Mouse (Mus musculus) midbrain, embryonic 15.5 days (tissue): ENCODE data around the gene Prc1. TPM values are rescaled to one million over a fixed set of nuclear protein-coding genes. Genes with fewer than 3 reads are reported as not detected.

Experiments used
- ATAC-seq: fragments of 200-750 bp; cut with Nextera tagmentation; replicated peaks from 2 replicates; pipeline ENCODE4 v1.8.0; 2017; ENCODE audit warnings: moderate TSS enrichment
- H3K27ac ChIP-seq: fragments of 300-500 bp; sonication (generic); 2 replicates; pipeline ENCODE4 v1.5.1; 2015; ENCODE audit warnings: mild to moderate bottlenecking, inconsistent platforms
- H3K27me3 ChIP-seq: fragments of 300-500 bp; sonication (generic); replicated peaks from 2 replicates; pipeline ENCODE4 v1.6.1; 2015; ENCODE audit warnings: inconsistent platforms
- H3K36me3 ChIP-seq: fragments of 300-500 bp; sonication (generic); replicated peaks from 2 replicates; pipeline ENCODE4 v1.6.1; 2015; ENCODE audit warnings: inconsistent platforms
- H3K4me1 ChIP-seq: fragments of 300-500 bp; sonication (generic); 2 replicates; pipeline ENCODE4 v1.6.1; 2015; ENCODE audit warnings: inconsistent platforms
- H3K4me2 ChIP-seq: fragments of 300-500 bp; sonication (generic); 2 replicates; pipeline ENCODE4 v1.6.1; 2015; ENCODE audit warnings: inconsistent platforms, mild to moderate bottlenecking, moderate library complexity
- H3K4me3 ChIP-seq: fragments of 300-500 bp; sonication (generic); 2 replicates; pipeline ENCODE4 v1.5.1; 2015; ENCODE audit warnings: mild to moderate bottlenecking, inconsistent platforms
- H3K9ac ChIP-seq: fragments of 300-500 bp; sonication (generic); 2 replicates; pipeline ENCODE4 v1.6.1; 2015; ENCODE audit warnings: mild to moderate bottlenecking, inconsistent platforms
- H3K9me3 ChIP-seq: fragments of 300-500 bp; sonication (generic); 2 replicates; pipeline ENCODE4 v1.6.1; 2016; ENCODE audit warnings: inconsistent platforms
- WGBS: fragments of 180-500 bp; shearing (Covaris S2); methylation state at CpG from one replicate; pipeline ENCODE4 v1.1.7; 2015; ENCODE audit warnings: mixed read lengths; 5-methylcytosine and 5-hydroxymethylcytosine counted together
- polyA plus RNA-seq: library from polyadenylated mRNA; unstranded; fragments of >200 nt; fragmentation: Nextera tagmentation; extraction: Ambion mirVana; gene quantifications from 2 replicates; pipeline ENCODE4 v1.2.1, GENCODE M21; 2015

Gene Prc1
- polyA plus RNA-seq, 1 experiment from 2014 or later, result 33.8 TPM

GRCm38 (mm10) chr7:80268897-80269750 lies 25.1 kb upstream of the Prc1 start, which contains the start of gene Vps33b:
TSS of gene Vps33b (plus strand) at chr7:80269649.
- H3K4me3 ChIP-seq, result peak within 1 kb of the TSS; percentile 65
- H3K9me3 ChIP-seq, result no peaks in the 10 kb centered on the region
- peaks cover 29% of the 10 kb centered on the region for H3K4me1 ChIP-seq
- no peaks in the 10 kb centered on the region for H3K27me3 ChIP-seq
- ATAC-seq, result peak; percentile 91
- H3K4me2 ChIP-seq, result peak within 1 kb of the TSS; percentile 59
- peak within 1 kb of the TSS; percentile 73 for H3K27ac ChIP-seq
- peaks cover 39% of the 10 kb centered on the region for H3K36me3 ChIP-seq
- peak within 1 kb of the TSS; percentile 71 for H3K9ac ChIP-seq
- WGBS, result 5% methylated on average over 21 of the region's 21 CpGs

- H3K4me3 ChIP-seq, result peak overlapping the region; percentile 65
- peak overlapping the region; percentile 73 for H3K27ac ChIP-seq
- H3K9ac ChIP-seq, result peak overlapping the region; percentile 71
- WGBS, result under 1% methylated on average over 23 of the region's 23 CpGs
- H3K36me3 ChIP-seq, result peaks cover 41% of the 10 kb centered on the region
- H3K27me3 ChIP-seq, result no peaks in the 10 kb centered on the region
- ATAC-seq, result peak; percentile 74
- peaks cover 6% of the 10 kb centered on the region for H3K9me3 ChIP-seq
- peak overlapping the region; percentile 59 for H3K4me2 ChIP-seq
- H3K4me1 ChIP-seq, result peaks cover 29% of the 10 kb centered on the region
These were observed 24.4 kb upstream of the Prc1 start for GRCm38 (mm10) chr7:80269751-80270255.

GRCm38 (mm10) chr7:80273456-80273855 lies 20.8 kb upstream of the Prc1 start:
- peaks cover 55% of the 10 kb centered on the region for H3K36me3 ChIP-seq
- peaks cover 27% of the 10 kb centered on the region for H3K4me1 ChIP-seq
- no peak overlapping the region for H3K27ac ChIP-seq
- H3K4me3 ChIP-seq, result no peak overlapping the region
- H3K9ac ChIP-seq, result no peak overlapping the region
- no peaks in the 10 kb centered on the region for H3K27me3 ChIP-seq
- H3K9me3 ChIP-seq, result peaks cover 12% of the 10 kb centered on the region
- H3K4me2 ChIP-seq, result no peak overlapping the region
- 91% methylated on average over 2 of the region's 2 CpGs for WGBS
- no peak for ATAC-seq

GRCm38 (mm10) chr7:80276374-80276773 lies 17.9 kb upstream of the Prc1 start:
- no peaks in the 10 kb centered on the region for H3K27me3 ChIP-seq
- peaks cover 78% of the 10 kb centered on the region for H3K36me3 ChIP-seq
- no peak overlapping the region for H3K4me3 ChIP-seq
- 97% methylated on average over 4 of the region's 4 CpGs for WGBS
- H3K4me2 ChIP-seq, result no peak overlapping the region
- peaks cover 12% of the 10 kb centered on the region for H3K9me3 ChIP-seq
- ATAC-seq, result no peak
- H3K9ac ChIP-seq, result no peak overlapping the region
- peaks cover 6% of the 10 kb centered on the region; the same call in 1 of the 2 replicates for H3K4me1 ChIP-seq
- H3K27ac ChIP-seq, result no peak overlapping the region

- ATAC-seq, result no peak
- H3K4me1 ChIP-seq, result no peaks in the 10 kb centered on the region
- no peak overlapping the region for H3K4me3 ChIP-seq
- no peak overlapping the region for H3K9ac ChIP-seq
- H3K4me2 ChIP-seq, result no peak overlapping the region
- peaks cover 74% of the 10 kb centered on the region for H3K36me3 ChIP-seq
- no peak overlapping the region for H3K27ac ChIP-seq
- WGBS, result 86% methylated on average over 10 of the region's 10 CpGs
- no peaks in the 10 kb centered on the region for H3K27me3 ChIP-seq
- H3K9me3 ChIP-seq, result peaks cover 3% of the 10 kb centered on the region; the same call in 1 of the 2 replicates
These were observed 14.2 kb upstream of the Prc1 start for GRCm38 (mm10) chr7:80280032-80280431.

GRCm38 (mm10) chr7:80280998-80281397 lies 13.3 kb upstream of the Prc1 start:
- Histone ChIP-seq H3K36me3 (peaks cover 76% of the 10 kb centered on the region), H3K9me3 (no peaks in the 10 kb centered on the region), H3K27me3 (no peaks in the 10 kb centered on the region), H3K4me1 (no peaks in the 10 kb centered on the region), H3K4me2 (no peak overlapping the region), H3K4me3 (no peak overlapping the region), H3K27ac (no peak overlapping the region), H3K9ac (no peak overlapping the region)
- 92% methylated on average over 2 of the region's 2 CpGs for WGBS
- no peak for ATAC-seq

- Histone ChIP-seq H3K27me3 (no peaks in the 10 kb centered on the region), H3K9ac (no peak overlapping the region)
- no peak for ATAC-seq
These were observed 12.6 kb upstream of the Prc1 start for GRCm38 (mm10) chr7:80281646-80282045.

GRCm38 (mm10) chr7:80283226-80283918 lies 10.9 kb upstream of the Prc1 start:
- 93% methylated on average over 3 of the region's 3 CpGs for WGBS
- no peak overlapping the region for H3K27ac ChIP-seq
- H3K9ac ChIP-seq, result no peak overlapping the region
- H3K4me3 ChIP-seq, result no peak overlapping the region
- H3K4me1 ChIP-seq, result no peaks in the 10 kb centered on the region
- no peak for ATAC-seq
- H3K9me3 ChIP-seq, result no peaks in the 10 kb centered on the region
- no peaks in the 10 kb centered on the region for H3K27me3 ChIP-seq
- H3K36me3 ChIP-seq, result peaks cover 75% of the 10 kb centered on the region
- no peak overlapping the region for H3K4me2 ChIP-seq

More at GRCm38 (mm10) chr7:80281646-80282045, 12.6 kb upstream of the Prc1 start:
- no peak overlapping the region for H3K4me2 ChIP-seq
- WGBS, result 91% methylated on average over 3 of the region's 3 CpGs
- no peaks in the 10 kb centered on the region for H3K4me1 ChIP-seq
- no peak overlapping the region for H3K4me3 ChIP-seq
- H3K9me3 ChIP-seq, result no peaks in the 10 kb centered on the region
- H3K27ac ChIP-seq, result no peak overlapping the region
- H3K36me3 ChIP-seq, result peaks cover 76% of the 10 kb centered on the region

- Histone ChIP-seq H3K9me3 (no peaks in the 10 kb centered on the region), H3K27ac (no peak overlapping the region), H3K36me3 (peaks cover 69% of the 10 kb centered on the region), H3K27me3 (no peaks in the 10 kb centered on the region), H3K4me1 (no peaks in the 10 kb centered on the region), H3K4me3 (no peak overlapping the region), H3K9ac (no peak overlapping the region), H3K4me2 (no peak overlapping the region)
- no peak for ATAC-seq
- 93% methylated on average over 5 of the region's 5 CpGs for WGBS
These were observed 9.9 kb upstream of the Prc1 start for GRCm38 (mm10) chr7:80284391-80284790.

GRCm38 (mm10) chr7:80285725-80286124 lies 8.5 kb upstream of the Prc1 start:
- H3K36me3 ChIP-seq, result peaks cover 64% of the 10 kb centered on the region
- ATAC-seq, result no peak
- no peaks in the 10 kb centered on the region for H3K27me3 ChIP-seq
- no peak overlapping the region for H3K4me3 ChIP-seq
- no peak overlapping the region for H3K27ac ChIP-seq
- H3K4me1 ChIP-seq, result no peaks in the 10 kb centered on the region
- H3K4me2 ChIP-seq, result no peak overlapping the region
- no peak overlapping the region for H3K9ac ChIP-seq
- no peaks in the 10 kb centered on the region for H3K9me3 ChIP-seq
- 94% methylated on average over 6 of the region's 6 CpGs for WGBS

GRCm38 (mm10) chr7:80287736-80288135 lies 6.5 kb upstream of the Prc1 start:
- Histone ChIP-seq H3K4me2 (no peak overlapping the region), H3K36me3 (peaks cover 61% of the 10 kb centered on the region), H3K4me3 (no peak overlapping the region), H3K4me1 (no peaks in the 10 kb centered on the region), H3K27me3 (no peaks in the 10 kb centered on the region), H3K27ac (no peak overlapping the region), H3K9ac (no peak overlapping the region), H3K9me3 (no peaks in the 10 kb centered on the region)
- 81% methylated on average over 10 of the region's 10 CpGs for WGBS
- no peak for ATAC-seq
